Mouse (Mus musculus): ENCODE results near the gene Zdhhc7. TPM values are rescaled to one million over a fixed set of nuclear protein-coding genes. Genes with fewer than 3 reads are reported as not detected.

Gene Zdhhc7
- polyA plus RNA-seq, 1 experiment from 2014 or later, result 30.3 TPM

GRCm38 (mm10) chr8:120126357-120127161, 25.3 kb upstream of the Zdhhc7 start:
- Histone ChIP-seq H3K27ac (peak overlapping the region; percentile 80), H3K4me3 (replicated peaks; ENCODE audit: low read depth, low read length) (no peak overlapping the region), H3K9ac (ENCODE audit: low read depth, low read length) (no peak overlapping the region), H3K27me3 (ENCODE audit: insufficient read depth, low read length) (no peaks in the 10 kb centered on the region), H3K36me3 (ENCODE audit: insufficient read depth, low read length) (no peaks in the 10 kb centered on the region), H3K4me2 (ENCODE audit: low read length) (no peak overlapping the region), H3K9me3 (replicated peaks; ENCODE audit: low read length) (no peaks in the 10 kb centered on the region), H3K4me1 (replicated peaks; ENCODE audit: insufficient read depth, low read length) (0 out of 2 replicates have a peak, but pooled peaks cover 3% of the 10 kb centered on the region)
- TF ChIP-seq CTCF (IDR thresholded peaks at IDR 0.05; ENCODE audit: low read depth), result no peak
- WGBS, result 26% methylated on average over 14 of the region's 14 CpGs
- DNase-seq (ENCODE audit: low spot score), result peak; percentile 49
- 0 out of 2 replicates have a peak, but pooled peaks have one; percentile 41 for ATAC-seq (replicated peaks; ENCODE audit: low FRiP score, low read depth)

- 0 out of 2 replicates have a peak, but pooled peaks cover 3% of the 10 kb centered on the region for H3K4me1 ChIP-seq (replicated peaks; ENCODE audit: insufficient read depth, low read length)
- no peaks in the 10 kb centered on the region for H3K9me3 ChIP-seq (replicated peaks; ENCODE audit: low read length)
- H3K27me3 ChIP-seq (ENCODE audit: insufficient read depth, low read length), result no peaks in the 10 kb centered on the region
- no peak overlapping the region for H3K4me2 ChIP-seq (ENCODE audit: low read length)
- ATAC-seq (replicated peaks; ENCODE audit: low FRiP score, low read depth) (no peak), DNase-seq (ENCODE audit: low spot score) (no peak)
- H3K27ac ChIP-seq, result no peak overlapping the region
- TF ChIP-seq CTCF (IDR thresholded peaks at IDR 0.05; ENCODE audit: low read depth), result no peak
- H3K36me3 ChIP-seq (ENCODE audit: insufficient read depth, low read length), result no peaks in the 10 kb centered on the region
- H3K4me3 ChIP-seq (replicated peaks; ENCODE audit: low read depth, low read length), result no peak overlapping the region
- no peak overlapping the region for H3K9ac ChIP-seq (ENCODE audit: low read depth, low read length)
- 53% methylated on average over 7 of the region's 7 CpGs for WGBS
These were observed 23.6 kb upstream of the Zdhhc7 start for GRCm38 (mm10) chr8:120124836-120125389.

DNA sequence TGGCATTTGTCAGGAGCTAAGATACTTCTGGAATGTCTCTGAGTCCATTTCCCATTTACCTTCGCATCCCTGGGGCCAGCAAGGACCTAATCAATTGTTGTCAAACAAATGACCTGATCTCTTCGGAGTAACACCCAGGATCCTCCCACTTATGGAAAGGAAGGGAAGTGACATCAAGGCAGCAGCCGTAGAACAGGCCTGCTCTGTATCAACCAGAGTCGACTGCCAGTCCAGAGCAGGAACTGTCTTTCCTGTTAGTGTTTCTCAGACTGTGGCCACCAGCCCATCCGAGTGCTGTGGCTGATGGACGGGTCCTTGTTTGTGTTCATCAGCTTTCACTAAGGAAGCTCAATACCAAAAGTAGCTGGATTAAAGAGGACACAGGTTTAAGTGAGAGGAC, 23.0 kb upstream of the Zdhhc7 start:
- ATAC-seq (replicated peaks; ENCODE audit: low FRiP score, low read depth) (no peak), DNase-seq (ENCODE audit: low spot score) (no peak)
- Histone ChIP-seq H3K9ac (ENCODE audit: low read depth, low read length) (no peak overlapping the region), H3K9me3 (replicated peaks; ENCODE audit: low read length) (no peaks in the 10 kb centered on the region), H3K4me2 (ENCODE audit: low read length) (no peak overlapping the region), H3K4me3 (replicated peaks; ENCODE audit: low read depth, low read length) (no peak overlapping the region), H3K27me3 (ENCODE audit: insufficient read depth, low read length) (no peaks in the 10 kb centered on the region), H3K4me1 (replicated peaks; ENCODE audit: insufficient read depth, low read length) (0 out of 2 replicates have a peak, but pooled peaks cover 3% of the 10 kb centered on the region), H3K27ac (no peak overlapping the region), H3K36me3 (ENCODE audit: insufficient read depth, low read length) (no peaks in the 10 kb centered on the region)
- no peak for TF ChIP-seq CTCF (IDR thresholded peaks at IDR 0.05; ENCODE audit: low read depth)
- WGBS, result 42% methylated on average over 6 of the region's 6 CpGs

DNA sequence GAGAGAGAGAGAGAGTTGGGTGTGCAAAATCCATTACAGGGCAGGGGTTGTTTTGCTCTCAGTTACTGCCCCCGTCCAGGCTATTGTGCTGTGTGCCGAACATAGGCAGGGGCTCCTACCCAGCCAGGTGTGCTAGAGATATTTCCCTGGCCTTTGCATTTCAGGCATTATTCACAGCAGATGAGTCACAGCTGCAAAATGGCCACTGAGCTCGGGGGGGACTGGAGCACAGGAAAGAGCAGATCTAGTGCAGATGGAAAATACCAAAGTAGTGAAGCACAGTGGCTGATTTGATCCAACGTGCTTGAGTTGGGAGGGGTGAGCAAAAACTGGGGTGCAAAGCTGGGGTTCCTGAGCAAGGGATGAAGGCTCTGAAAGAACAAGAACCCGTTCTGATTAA, 19.7 kb upstream of the Zdhhc7 start:
- Histone ChIP-seq H3K9ac (ENCODE audit: low read depth, low read length) (no peak overlapping the region), H3K36me3 (ENCODE audit: insufficient read depth, low read length) (no peaks in the 10 kb centered on the region), H3K4me1 (replicated peaks; ENCODE audit: insufficient read depth, low read length) (0 out of 2 replicates have a peak, but pooled peaks cover 2% of the 10 kb centered on the region), H3K4me2 (ENCODE audit: low read length) (no peak overlapping the region), H3K27me3 (ENCODE audit: insufficient read depth, low read length) (no peaks in the 10 kb centered on the region), H3K27ac (no peak overlapping the region), H3K4me3 (replicated peaks; ENCODE audit: low read depth, low read length) (no peak overlapping the region), H3K9me3 (replicated peaks; ENCODE audit: low read length) (no peaks in the 10 kb centered on the region)
- ATAC-seq (replicated peaks; ENCODE audit: low FRiP score, low read depth), result no peak
- DNase-seq (ENCODE audit: low spot score), result no peak
- TF ChIP-seq CTCF (IDR thresholded peaks at IDR 0.05; ENCODE audit: low read depth), result no peak
- WGBS, result 47% methylated on average over 5 of the region's 5 CpGs

DNA sequence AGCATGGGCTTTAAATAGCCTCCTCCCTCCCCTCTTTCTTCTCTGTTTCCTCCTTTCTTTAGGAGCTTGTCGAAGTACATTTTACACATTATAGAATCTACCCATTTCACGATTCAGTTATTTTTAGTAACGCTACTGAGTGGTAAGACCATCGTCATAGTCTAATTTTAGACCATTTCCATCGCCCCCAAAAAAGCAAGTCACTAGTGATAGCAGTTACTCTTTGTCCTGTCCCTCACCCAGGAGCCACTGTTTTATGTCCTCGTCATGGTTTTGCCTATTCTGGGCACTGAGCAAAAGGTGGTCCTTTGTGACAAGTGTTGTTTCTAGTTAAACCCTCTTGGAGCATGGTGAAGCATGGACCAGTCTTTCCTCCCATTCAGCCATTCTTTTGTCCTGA, 18.6 kb upstream of the Zdhhc7 start:
- Histone ChIP-seq H3K4me2 (ENCODE audit: low read length) (no peak overlapping the region), H3K27ac (no peak overlapping the region), H3K4me3 (replicated peaks; ENCODE audit: low read depth, low read length) (no peak overlapping the region), H3K9ac (ENCODE audit: low read depth, low read length) (no peak overlapping the region), H3K36me3 (ENCODE audit: insufficient read depth, low read length) (no peaks in the 10 kb centered on the region), H3K9me3 (replicated peaks; ENCODE audit: low read length) (no peaks in the 10 kb centered on the region), H3K27me3 (ENCODE audit: insufficient read depth, low read length) (0 out of 2 replicates have a peak, but pooled peaks cover 6% of the 10 kb centered on the region), H3K4me1 (replicated peaks; ENCODE audit: insufficient read depth, low read length) (no peaks in the 10 kb centered on the region)
- ATAC-seq (replicated peaks; ENCODE audit: low FRiP score, low read depth) (no peak), DNase-seq (ENCODE audit: low spot score) (no peak)
- TF ChIP-seq CTCF (IDR thresholded peaks at IDR 0.05; ENCODE audit: low read depth), result no peak
- WGBS, result 81% methylated on average over 6 of the region's 6 CpGs

GRCm38 (mm10) chr8:120119429-120119828, 18.1 kb upstream of the Zdhhc7 start:
- peaks cover 10% of the 10 kb centered on the region; the same call in 1 of the 2 replicates for H3K27me3 ChIP-seq (ENCODE audit: insufficient read depth, low read length)
- H3K9me3 ChIP-seq (replicated peaks; ENCODE audit: low read length), result no peaks in the 10 kb centered on the region
- no peaks in the 10 kb centered on the region for H3K36me3 ChIP-seq (ENCODE audit: insufficient read depth, low read length)
- no peak for ATAC-seq (replicated peaks; ENCODE audit: low FRiP score, low read depth)
- DNase-seq (ENCODE audit: low spot score), result no peak
- no peak for TF ChIP-seq CTCF (IDR thresholded peaks at IDR 0.05; ENCODE audit: low read depth)
- no peak overlapping the region for H3K27ac ChIP-seq
- H3K4me2 ChIP-seq (ENCODE audit: low read length), result no peak overlapping the region
- no peak overlapping the region for H3K9ac ChIP-seq (ENCODE audit: low read depth, low read length)
- WGBS, result 65% methylated on average over 3 of the region's 3 CpGs
- H3K4me1 ChIP-seq (replicated peaks; ENCODE audit: insufficient read depth, low read length), result peaks cover 5% of the 10 kb centered on the region; the same call in 1 of the 2 replicates
- H3K4me3 ChIP-seq (replicated peaks; ENCODE audit: low read depth, low read length), result no peak overlapping the region

Data from kidney, postnatal 0 days (tissue).